Mouse (Mus musculus): Measurements from ENCODE around the gene Opn4. TPM values are rescaled to one million over a fixed set of nuclear protein-coding genes. Genes with fewer than 3 reads are reported as not detected.
A peak's percentile ranks its signal among the peaks of the same experiment; 100 is the strongest.

Opn4 gene
- total RNA-seq, 2 experiments from 2014 or later, result not detected

- TF ChIP-seq CTCF (IDR thresholded peaks at IDR 0.05), result no peak
- DNase-seq (ENCODE audit: extremely low spot score in 1 of 2, low spot score in 2 of 2), result no peak
- Histone ChIP-seq H3K27ac (no peak overlapping the region), H3K4me3 (no peak overlapping the region)
- intact Hi-C loops (cut with DNase I), result no loop called here
Measured at GRCm38 (mm10) chr14:34553470-34553869, 46.5 kb downstream of the Opn4 start.

DNA sequence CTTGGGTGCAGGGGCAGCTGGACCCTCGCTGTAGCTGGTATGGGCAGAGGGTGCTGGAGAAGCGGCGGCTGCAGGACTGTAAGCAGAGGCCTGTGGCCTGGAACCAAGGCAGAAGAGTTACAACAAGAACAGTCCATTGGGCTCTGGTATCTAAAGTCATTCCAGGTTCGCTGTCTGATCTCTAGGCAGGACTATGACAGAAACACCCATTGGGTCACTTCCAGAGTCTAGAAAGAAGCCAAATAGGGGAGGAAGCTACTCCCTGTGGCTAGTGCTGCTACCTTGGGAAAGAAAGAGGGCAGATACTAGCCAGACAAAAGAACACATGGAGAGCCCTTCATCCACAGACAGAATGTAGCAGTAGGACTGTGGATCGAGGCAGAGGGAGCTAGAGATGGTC is 47.7 kb downstream of the Opn4 start:
- no peak for TF ChIP-seq CTCF (IDR thresholded peaks at IDR 0.05)
- intact Hi-C loops (cut with DNase I), result no loop called here
- H3K27ac ChIP-seq, result no peak overlapping the region

GRCm38 (mm10) chr14:34549004-34549671 is 50.8 kb downstream of the Opn4 start:
- H3K4me3 ChIP-seq, result peak overlapping the region; percentile 59
- peak; percentile 95 for TF ChIP-seq CTCF (IDR thresholded peaks at IDR 0.05)
- peak; percentile 83 to 85 for DNase-seq (ENCODE audit: extremely low spot score in 1 of 2, low spot score in 2 of 2)
- peak overlapping the region; percentile 90 for H3K27ac ChIP-seq
- intact Hi-C loops (cut with DNase I), result loop anchor here (1.0 to 5.0 kb wide), 3 partner anchors 47 to 182 kb away; no protein-coding TSS in a partner anchor

More for the DNA sequence above, 47.7 kb downstream of the Opn4 start:
- no peak overlapping the region for H3K4me3 ChIP-seq
- no peak for DNase-seq (ENCODE audit: extremely low spot score in 1 of 2, low spot score in 2 of 2)

GRCm38 (mm10) chr14:34548391-34549001 is 51.4 kb downstream of the Opn4 start:
- Histone ChIP-seq H3K4me3 (peak overlapping the region; percentile 59), H3K27ac (peak overlapping the region; percentile 90)
- intact Hi-C loops (cut with DNase I), result loop anchor here (1.0 to 5.0 kb wide), 3 partner anchors 46 to 181 kb away; no protein-coding TSS in a partner anchor
- no peak for TF ChIP-seq CTCF (IDR thresholded peaks at IDR 0.05)
- DNase-seq (ENCODE audit: extremely low spot score in 1 of 2, low spot score in 2 of 2), result peak; percentile 46 to 57

- no peak for TF ChIP-seq CTCF (IDR thresholded peaks at IDR 0.05)
- intact Hi-C loops (cut with DNase I), result no loop called here
Measured at GRCm38 (mm10) chr14:34544545-34544944, 55.4 kb downstream of the Opn4 start.

DNA sequence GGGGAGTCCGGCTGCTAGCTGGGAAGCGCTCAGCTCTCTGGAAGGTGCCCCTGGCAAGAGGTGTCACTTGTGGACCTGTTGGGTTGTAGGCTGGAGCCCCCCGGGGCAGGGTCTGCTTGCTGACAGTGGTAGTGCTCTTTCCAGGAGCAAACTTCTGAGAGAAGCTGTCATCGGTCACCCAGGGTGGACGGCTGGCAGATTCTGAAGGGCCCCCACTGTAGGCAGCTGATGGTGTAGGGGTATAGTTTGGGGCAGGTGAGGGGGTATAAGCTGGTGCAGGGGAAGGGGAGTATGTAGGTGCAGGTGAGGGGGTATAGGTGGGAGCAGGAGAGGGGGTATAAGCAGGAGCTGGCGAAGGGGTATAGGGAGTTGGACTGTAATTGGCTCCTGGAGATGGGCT is 55.9 kb downstream of the Opn4 start:
- TF ChIP-seq CTCF (IDR thresholded peaks at IDR 0.05), result no peak
- no peak overlapping the region for H3K4me3 ChIP-seq
- intact Hi-C loops (cut with DNase I), result no loop called here
- DNase-seq (ENCODE audit: extremely low spot score in 1 of 2, low spot score in 2 of 2), result no peak
- no peak overlapping the region for H3K27ac ChIP-seq

More at GRCm38 (mm10) chr14:34544545-34544944, 55.4 kb downstream of the Opn4 start:
- Histone ChIP-seq H3K4me3 (no peak overlapping the region), H3K27ac (no peak overlapping the region)
- DNase-seq (ENCODE audit: extremely low spot score in 1 of 2, low spot score in 2 of 2), result no peak

GRCm38 (mm10) chr14:34543596-34543995 is 56.3 kb downstream of the Opn4 start:
- DNase-seq (ENCODE audit: extremely low spot score in 1 of 2, low spot score in 2 of 2), result no peak
- no peak overlapping the region for H3K4me3 ChIP-seq
- TF ChIP-seq CTCF (IDR thresholded peaks at IDR 0.05), result no peak
- no peak overlapping the region for H3K27ac ChIP-seq
- intact Hi-C loops (cut with DNase I), result no loop called here

DNA sequence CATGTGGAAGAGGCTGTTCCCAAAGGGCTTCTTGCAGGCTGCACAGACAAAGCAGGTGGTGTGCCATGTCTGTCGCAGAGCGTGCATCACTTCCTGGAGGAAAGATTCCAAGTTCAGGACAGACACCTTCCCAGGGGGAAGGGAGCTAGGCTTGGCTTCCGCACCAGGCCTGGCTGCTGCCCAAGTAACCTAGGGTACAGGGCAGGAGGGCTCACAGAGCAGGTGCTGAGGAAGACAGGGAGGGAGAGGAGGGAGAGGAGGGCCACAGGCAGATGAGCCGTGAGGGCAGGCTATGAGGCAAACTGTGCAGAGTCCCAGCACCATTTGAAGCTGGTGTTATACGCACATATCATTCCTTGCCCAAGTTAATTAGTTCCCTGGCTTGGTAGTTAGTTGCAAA is 58.0 kb downstream of the Opn4 start:
- H3K4me3 ChIP-seq, result no peak overlapping the region
- intact Hi-C loops (cut with DNase I), result no loop called here
- H3K27ac ChIP-seq, result no peak overlapping the region
- DNase-seq (ENCODE audit: extremely low spot score in 1 of 2, low spot score in 2 of 2), result no peak
- TF ChIP-seq CTCF (IDR thresholded peaks at IDR 0.05), result no peak

DNA sequence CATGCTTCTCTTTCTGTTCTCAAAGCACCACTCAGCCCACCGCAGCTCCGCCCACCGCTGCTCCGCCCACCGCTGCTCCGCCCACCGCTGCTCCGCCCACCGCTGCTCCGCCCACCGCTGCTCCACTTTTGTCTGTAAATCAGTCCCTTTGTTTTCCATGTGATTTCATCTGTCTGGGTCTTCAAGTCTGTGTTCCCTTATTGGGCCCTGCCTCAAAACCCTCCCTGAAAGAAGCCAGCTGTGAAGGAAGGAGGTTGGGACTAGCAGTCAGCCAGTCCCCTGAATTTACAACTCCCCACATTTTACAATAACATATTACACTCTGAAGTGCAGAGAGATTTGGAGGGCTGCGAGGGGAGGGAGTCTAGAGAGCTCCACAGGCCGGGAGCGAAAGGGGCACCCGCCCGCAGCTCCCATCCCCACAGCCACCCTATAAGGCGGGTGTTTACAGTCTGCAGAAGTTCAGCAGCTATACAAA is 59.2 kb downstream of the Opn4 start:
- no peak for DNase-seq (ENCODE audit: extremely low spot score in 1 of 2, low spot score in 2 of 2)
- Histone ChIP-seq H3K27ac (no peak overlapping the region), H3K4me3 (no peak overlapping the region)
- no peak for TF ChIP-seq CTCF (IDR thresholded peaks at IDR 0.05)
- intact Hi-C loops (cut with DNase I), result no loop called here

Other genes with a start within 250 kb of the Opn4 start
- gene Fam25c, start 244.7 kb downstream of the Opn4 start, total RNA-seq (2021), result not detected
- gene Sncg, start 225.4 kb downstream of the Opn4 start, total RNA-seq (2021), result 1 to 10 TPM; 3.0 to 3.9 TPM
- 1 to 10 TPM; 4.4 to 5.8 TPM for gene Mmrn2, start 224.7 kb downstream of the Opn4 start, total RNA-seq (2021)
- gene Bmpr1a, start 96.8 kb downstream of the Opn4 start, total RNA-seq (2021), result 10 to 100 TPM; 31.0 to 35.9 TPM
- gene 9230112D13Rik, start 77.3 kb downstream of the Opn4 start, total RNA-seq (2021), result not detected
- gene Ldb3, start 11.5 kb downstream of the Opn4 start, total RNA-seq (2021), result 1 to 10 TPM; 2.5 to 2.6 TPM
- gene Wapl, start 73.8 kb upstream of the Opn4 start, total RNA-seq (2021), result 10 to 100 TPM; 46.2 to 46.4 TPM
- gene Grid1, start 220.0 kb upstream of the Opn4 start, total RNA-seq (2021), result 10 to 100 TPM; 47.7 to 48.6 TPM

Measured in left cerebral cortex, adult 2 months (tissue).